Mouse (Mus musculus) adrenal gland, postnatal 4 days (tissue): ENCODE results near the gene Atox1. TPM values are rescaled to one million over a fixed set of nuclear protein-coding genes. Genes with fewer than 3 reads are reported as not detected.

Source experiments
- DNase-seq, 2 experiments: peaks; one replicate each; pipeline ENCODE4 v3.0.0; 2021 to 2022; ENCODE audit warnings: low spot score in 2 of 2, mixed read lengths in 2 of 2
- long read RNA-seq, 2 experiments: library from polyadenylated mRNA; stranded (forward); transcript quantifications; one replicate each; pipeline ENCODE4 v2.0.0; 2021
- total RNA-seq, 2 experiments: library from RNA; stranded (reverse); gene quantifications; 2 replicates each; pipeline ENCODE4 v1.2.3; 2021

Gene Atox1
- 100 to 1,000 TPM; 254 to 267 TPM for total RNA-seq
- long read RNA-seq, experiment 1, transcript Atox1-201 (4 exons, 541 nt) = major isoform, 324 of 347 reads
- long read RNA-seq, experiment 1, partial matches to known transcripts = 10 of 347 reads
- long read RNA-seq, experiment 1, other reads (novel, unspliced or antisense) = 11 of 347 reads
- long read RNA-seq, experiment 2, transcript Atox1-201 (4 exons, 541 nt) = major isoform, 218 of 253 reads
- long read RNA-seq, experiment 2, partial matches to known transcripts = 22 of 253 reads
- long read RNA-seq, experiment 2, other reads (novel, unspliced or antisense) = 13 of 253 reads

DNA sequence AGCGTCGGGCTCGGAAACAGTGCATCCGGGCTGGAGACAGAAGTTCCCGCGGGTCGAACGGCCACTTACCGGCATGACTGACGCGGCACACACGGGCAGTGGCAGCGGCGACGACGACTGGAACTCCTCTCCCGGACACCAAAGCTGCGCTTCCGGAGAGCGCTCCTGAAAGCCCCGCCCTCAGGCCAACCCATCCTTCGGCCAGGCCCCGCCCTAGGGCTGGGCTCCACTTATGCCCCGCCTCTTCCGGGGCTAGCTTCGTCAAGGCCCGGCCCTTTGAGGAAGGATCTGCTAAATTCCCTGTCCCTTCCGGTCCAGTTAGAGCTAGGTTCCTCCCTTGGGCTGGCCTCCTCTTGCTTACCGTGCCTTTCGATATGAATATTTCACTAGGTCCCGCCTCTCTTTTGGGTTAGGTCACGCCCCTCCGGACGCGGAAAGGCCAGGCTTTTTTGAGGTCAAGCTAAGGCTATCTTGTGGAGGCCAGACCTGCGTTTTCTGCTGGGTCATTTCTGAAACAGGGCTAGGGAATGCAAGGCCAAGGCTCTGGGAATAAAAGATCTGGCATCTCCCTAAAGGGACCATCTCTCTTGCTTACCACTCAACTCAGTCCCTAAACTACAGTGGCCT lies at the start of gene Atox1:
Gene Atox1 (minus strand): TSS at position 221 of the 627 bp plus-strand sequence.
- DNase-seq = peak; percentile 81 to 85

DNA sequence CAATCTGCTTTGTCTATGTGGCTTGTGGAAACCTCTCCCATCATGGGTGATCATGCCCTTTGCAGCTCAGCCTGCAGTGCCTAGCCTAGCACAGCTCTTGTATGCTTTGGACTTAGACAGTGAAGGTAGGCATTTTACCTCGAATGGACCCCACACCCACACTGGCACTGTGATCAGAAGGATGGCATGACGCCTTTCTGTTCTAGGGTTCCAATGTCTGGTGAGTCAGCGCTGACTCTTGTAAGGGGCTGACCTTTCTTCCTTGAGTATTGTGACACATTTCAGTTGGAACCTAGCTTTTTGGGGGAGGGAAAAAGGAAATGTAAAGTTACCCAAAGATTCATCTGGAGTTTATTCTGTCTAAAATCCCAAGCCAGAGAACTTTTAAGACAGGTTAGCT lies 44.4 kb upstream of the Atox1 start:
- DNase-seq = no peak

DNA sequence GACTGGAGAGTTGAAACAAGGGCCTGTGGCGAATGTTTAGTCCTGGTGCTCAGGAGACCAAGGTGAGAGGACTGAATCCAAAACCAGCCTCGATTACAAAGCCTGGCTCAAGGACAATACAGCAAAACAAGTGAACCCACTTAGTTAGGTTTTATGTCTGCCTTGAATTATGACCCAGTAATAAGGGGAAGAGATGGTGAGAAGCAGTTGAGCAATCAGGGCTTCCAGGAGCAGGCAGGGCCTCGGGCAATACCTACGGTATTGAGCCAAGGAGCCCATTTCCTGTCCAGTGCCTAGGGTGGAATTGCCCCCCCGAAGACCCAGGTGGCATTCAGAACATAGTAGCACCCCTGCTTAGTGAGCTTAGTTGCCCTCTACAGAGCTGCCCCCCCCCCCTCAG lies 41.8 kb upstream of the Atox1 start:
- no peak for DNase-seq

- no peak for DNase-seq
Measured at GRCm38 (mm10) chr11:55501955-55502531, 41.0 kb upstream of the Atox1 start.

DNA sequence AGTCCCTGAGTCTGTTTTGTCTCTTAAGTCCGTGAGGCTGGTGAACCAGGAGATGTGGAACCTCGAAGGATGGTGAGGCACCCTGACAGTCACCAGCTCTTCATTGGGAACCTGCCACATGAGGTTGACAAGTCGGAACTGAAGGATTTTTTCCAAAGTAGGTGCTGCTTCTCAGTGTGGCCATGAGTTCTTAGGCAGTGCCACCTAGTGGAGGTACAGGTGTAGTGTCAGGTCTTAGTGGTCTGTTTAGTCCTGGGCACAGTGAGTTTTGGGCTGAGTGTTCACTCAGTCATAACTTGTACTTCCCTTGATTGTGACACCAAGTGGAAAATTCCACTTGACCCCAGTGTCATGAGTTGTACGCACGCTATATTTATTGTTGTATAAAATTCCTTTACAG lies 36.8 kb upstream of the Atox1 start:
- DNase-seq = no peak

DNA sequence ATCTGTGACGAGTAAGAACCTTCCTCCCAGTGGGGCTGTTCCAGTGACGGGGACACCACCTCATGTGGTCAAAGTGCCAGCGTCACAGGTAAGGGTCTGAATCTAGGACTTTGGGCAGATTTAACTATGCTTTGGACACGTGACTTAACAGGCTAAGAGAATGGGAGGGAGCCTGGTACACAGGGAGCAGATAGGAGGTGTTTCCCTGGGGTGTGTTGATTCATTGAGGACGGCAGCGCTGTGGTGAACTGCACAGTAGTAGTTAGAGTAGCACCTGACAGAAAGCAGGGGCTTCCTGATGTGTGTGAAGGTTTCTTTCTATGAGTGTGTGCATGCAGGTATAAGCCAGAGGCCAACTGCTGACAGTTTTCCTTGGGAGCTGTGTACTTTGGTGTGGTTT lies 35.1 kb upstream of the Atox1 start:
- no peak for DNase-seq

DNA sequence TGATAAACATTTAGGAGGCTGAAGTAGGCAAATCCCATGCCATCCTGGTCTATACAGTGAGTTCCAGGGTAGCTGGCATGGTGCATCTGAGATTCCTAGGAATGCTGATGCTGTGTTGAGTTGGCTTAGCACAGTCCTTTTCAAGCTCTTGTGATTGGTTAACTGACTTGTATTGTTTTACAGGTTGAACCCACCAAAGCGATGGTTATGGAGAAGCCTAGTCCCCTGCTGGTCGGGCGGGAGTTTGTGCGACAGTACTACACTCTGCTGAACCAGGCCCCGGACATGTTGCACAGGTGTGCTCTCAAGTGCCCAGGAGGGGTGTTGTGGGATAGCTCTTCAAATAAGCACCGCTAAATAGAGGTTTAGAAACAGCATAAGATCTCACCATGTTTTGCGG lies 24.4 kb upstream of the Atox1 start:
- no peak for DNase-seq

DNA sequence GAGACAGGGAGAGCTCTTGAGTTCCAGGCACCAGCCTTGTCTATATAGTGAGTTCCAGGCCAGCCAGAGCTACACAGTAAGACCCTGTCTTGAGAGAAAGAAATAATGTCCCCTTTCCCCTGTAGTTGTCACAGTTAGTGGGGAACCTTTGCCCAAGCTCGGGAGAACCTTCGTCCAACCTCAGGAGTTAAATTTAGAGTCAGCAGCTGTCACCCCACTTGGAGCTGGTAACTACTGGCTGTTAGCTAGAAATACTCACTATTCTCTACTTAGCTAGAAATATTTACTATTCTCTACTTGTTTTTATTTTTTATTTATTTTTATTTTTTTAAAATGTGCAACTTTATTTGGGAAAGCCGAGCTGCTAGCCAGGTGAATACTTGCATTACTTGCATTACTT lies 12.2 kb upstream of the Atox1 start:
- no peak for DNase-seq

DNA sequence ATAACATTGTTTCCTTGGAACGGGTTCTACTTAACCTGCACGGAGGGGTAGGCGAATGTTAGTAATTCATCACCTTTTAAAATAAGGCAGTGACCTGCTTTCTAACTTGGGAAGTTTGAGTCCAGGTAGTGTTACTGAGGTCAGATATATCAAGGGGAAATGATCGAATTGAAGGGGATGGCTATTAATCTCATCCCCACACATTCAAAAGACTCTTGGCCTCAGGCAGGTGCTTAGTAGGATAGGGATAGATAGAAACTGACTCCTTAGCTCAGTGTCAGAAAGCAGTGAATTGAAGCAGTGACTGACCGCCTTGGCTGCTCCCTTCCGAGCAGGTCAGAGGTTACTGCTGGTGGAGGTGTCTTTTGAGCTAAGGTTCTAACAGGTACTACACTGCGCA lies 10.4 kb upstream of the Atox1 start:
- no peak for DNase-seq

- DNase-seq = no peak
Measured at GRCm38 (mm10) chr11:55470761-55471160, 9.7 kb upstream of the Atox1 start.

DNA sequence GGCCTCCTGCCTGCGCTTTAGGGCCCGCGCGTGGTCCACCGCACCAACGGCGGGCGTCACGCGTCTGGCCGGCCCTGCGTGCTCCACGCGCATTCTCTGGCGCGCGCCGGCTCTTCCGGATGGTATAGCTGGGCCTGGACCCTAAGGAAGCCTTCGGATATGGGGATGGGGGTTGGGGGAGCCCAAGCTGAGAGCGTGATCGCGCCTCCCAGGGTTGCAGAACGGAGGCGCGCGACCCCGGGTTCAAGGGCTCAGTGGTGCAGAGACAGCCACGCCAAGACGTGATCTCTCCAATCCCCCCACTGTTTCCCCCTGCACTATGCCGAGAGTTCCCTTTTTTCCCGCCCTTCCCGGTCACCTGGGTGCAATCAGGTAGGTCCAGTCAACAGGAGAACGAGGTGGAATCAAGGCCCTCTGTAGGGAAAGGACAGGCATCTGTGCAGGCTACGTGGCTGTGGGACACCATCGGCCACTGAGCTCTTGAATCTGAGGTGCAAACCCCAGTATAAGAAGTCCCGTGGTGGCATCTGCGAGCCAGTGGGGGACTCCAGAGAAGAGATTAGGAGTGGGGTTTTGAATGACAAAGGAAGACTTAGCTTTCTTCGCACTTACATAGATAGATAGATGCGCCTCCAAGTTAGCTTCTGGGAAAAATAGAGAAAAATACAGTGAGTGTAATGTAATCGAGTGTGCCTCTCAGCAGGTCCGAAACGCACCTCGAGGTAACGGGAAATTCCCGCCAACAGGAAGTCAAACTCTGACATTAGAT lies 9.1 kb upstream of the Atox1 start:
- DNase-seq = no peak

DNA sequence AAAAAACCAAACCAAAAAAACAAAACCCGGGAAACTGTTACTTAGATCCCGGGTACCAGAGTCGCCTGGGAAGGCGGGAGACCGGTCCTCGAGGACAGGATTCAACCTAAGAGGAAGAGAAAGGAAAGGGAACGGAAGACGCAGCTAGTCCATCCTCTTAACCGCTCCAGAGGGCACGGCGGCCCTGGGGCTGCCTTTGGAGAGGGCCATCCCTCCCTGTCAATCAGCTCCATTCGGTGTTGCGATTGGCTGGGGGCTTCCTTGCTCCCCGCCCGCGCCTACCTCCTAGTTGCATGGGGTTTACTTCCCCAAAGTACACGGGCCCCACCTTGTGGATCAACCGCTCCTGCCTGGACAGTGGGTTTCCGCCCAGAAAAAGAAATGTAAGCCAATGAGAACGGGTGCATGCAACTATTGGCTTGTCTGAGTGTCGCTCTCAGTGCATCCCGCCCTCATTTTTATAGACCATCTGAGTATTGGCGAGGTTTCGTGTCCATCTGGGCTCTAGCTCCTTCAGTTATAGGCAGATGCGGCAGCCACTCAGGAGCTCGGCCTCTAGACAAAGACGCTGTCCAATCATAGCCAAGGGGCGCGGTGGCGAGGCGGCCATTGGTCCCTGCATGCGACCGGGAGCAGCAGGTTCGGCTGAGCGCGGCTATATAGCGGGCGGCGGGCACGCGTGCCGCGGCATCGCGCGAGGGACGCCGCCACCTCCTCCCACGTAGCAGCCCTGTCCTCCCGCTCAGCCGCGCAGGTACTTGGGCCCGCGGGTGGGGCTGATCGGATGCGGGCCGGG lies 8.2 kb upstream of the Atox1 start, which contains the start of gene G3bp1:
Gene G3bp1 (plus strand): TSS at position 638 of the 796 bp plus-strand sequence.
- peak; percentile 96 for DNase-seq

GRCm38 (mm10) chr11:55468611-55469047 lies 7.6 kb upstream of the Atox1 start:
- DNase-seq = no peak

DNA sequence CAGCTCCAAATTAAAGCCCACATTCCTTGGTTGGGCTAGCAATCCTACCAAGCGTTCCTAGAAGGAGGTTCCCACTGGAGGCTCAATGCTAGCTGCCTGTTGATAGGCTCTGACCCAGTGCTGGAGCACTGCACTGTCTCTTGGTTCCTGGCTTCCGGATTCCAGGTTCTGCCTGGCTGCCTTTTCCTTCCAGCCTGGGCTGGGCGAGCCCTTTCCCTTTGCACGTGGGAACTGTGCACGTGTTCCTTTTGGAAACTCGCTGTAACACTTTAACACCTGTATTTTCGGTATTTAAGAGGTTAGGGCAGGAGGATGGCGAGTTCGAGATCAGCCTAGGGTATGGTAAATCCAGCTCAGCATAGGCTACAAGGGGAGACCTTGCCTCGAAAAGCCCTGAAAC lies 7.0 kb upstream of the Atox1 start:
- no peak for DNase-seq

GRCm38 (mm10) chr11:55465177-55465576 lies 4.1 kb upstream of the Atox1 start:
- DNase-seq = no peak

GRCm38 (mm10) chr11:55464707-55465106 lies 3.7 kb upstream of the Atox1 start:
- DNase-seq = no peak

DNA sequence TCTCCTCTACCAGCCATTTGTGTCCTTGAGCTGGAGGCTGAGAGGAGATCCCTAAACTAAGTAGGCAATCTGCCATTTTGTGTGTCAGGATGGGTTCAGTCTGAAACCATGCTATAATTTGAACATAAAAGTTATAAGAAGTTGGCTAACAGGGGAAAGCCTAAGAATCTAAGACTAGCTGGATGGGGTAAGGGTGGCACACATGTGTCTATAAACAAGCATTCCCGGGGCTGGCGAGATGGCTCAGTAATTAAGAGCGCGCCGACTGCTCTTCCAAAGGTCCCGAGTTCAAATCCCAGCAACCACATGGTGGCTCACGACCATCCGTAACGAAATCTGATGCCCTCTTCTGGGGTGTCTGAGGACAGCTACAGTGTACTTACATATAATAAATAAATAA lies 1.1 kb upstream of the Atox1 start:
- no peak for DNase-seq

DNA sequence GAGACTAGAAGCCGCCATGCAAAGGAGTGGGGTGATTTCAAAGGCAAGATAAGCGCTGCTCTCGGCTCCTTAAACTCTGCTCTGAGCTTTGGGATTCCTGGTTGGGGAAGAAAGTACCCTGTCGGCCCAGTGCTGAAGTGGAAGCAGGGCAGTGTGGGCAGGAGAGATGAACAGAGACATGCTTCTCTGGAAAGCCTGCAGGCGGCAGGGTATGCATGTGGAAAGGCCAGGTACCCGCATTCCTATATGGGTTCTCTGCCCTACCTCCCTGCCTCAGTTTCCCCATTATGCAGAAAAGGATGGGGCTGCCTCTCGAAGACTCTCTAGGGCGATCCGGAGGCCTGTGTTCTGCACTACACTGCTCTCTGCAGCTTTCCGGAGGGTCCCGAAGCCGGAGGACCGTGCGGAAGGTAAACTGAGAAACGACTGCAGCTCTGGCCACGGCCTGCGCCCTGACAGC lies 450 bp downstream of the Atox1 start:
- no peak for DNase-seq

GRCm38 (mm10) chr11:55459850-55460558 lies 1.0 kb downstream of the Atox1 start:
- no peak for DNase-seq

GRCm38 (mm10) chr11:55458501-55458900 lies 2.5 kb downstream of the Atox1 start:
- no peak for DNase-seq
